Mouse (Mus musculus) limb, embryonic 12.5 days (tissue): ENCODE measurements around the gene Aggf1. TPM values are rescaled to one million over a fixed set of nuclear protein-coding genes. Genes with fewer than 3 reads are reported as not detected.

Source experiments
- ATAC-seq: fragments of 200-750 bp; cut with Nextera tagmentation; 2 replicates; pipeline ENCODE4 v1.8.0; 2017; ENCODE audit warnings: low read depth, moderate TSS enrichment; ENCODE audit not compliant: insufficient number of reproducible peaks, insufficient read depth, low FRiP score, low TSS enrichment
- H3K27ac ChIP-seq: fragments of 300-500 bp; sonication (generic); 2 replicates; pipeline ENCODE4 v1.5.1; 2016; ENCODE audit warnings: mild to moderate bottlenecking, moderate library complexity
- H3K27me3 ChIP-seq: fragments of 300-500 bp; sonication (generic); 2 replicates; pipeline ENCODE4 v1.6.1; 2016; ENCODE audit warnings: mild to moderate bottlenecking, moderate library complexity
- H3K36me3 ChIP-seq: fragments of 300-500 bp; sonication (generic); 2 replicates; pipeline ENCODE4 v1.6.1; 2016; ENCODE audit warnings: mild to moderate bottlenecking, moderate library complexity
- H3K4me1 ChIP-seq: fragments of 300-500 bp; sonication (generic); replicated peaks from 2 replicates; pipeline ENCODE4 v1.6.1; 2016
- H3K4me2 ChIP-seq: fragments of 300-500 bp; sonication (generic); 2 replicates; pipeline ENCODE4 v1.6.1; 2016; ENCODE audit warnings: mild to moderate bottlenecking, moderate library complexity
- H3K4me3 ChIP-seq: fragments of 300-500 bp; sonication (generic); replicated peaks from 2 replicates; pipeline ENCODE4 v1.5.1; 2016; ENCODE audit warnings: mild to moderate bottlenecking
- H3K9ac ChIP-seq: fragments of 300-500 bp; sonication (generic); replicated peaks from 2 replicates; pipeline ENCODE4 v1.6.1; 2016; ENCODE audit warnings: mild to moderate bottlenecking, moderate library complexity
- H3K9me3 ChIP-seq: fragments of 300-500 bp; sonication (generic); 2 replicates; pipeline ENCODE4 v1.6.1; 2016; ENCODE audit warnings: mild to moderate bottlenecking, moderate library complexity
- WGBS: fragments of 180-500 bp; shearing (Covaris S2); methylation state at CpG from one replicate; pipeline ENCODE4 v1.1.7; 2016; 5-methylcytosine and 5-hydroxymethylcytosine counted together
- polyA plus RNA-seq: library from polyadenylated mRNA; unstranded; fragments of >200 nt; fragmentation: Nextera tagmentation; extraction: Ambion mirVana; gene quantifications from 2 replicates; pipeline ENCODE4 v1.2.1, GENCODE M21; 2016

The Aggf1 gene
- polyA plus RNA-seq, 1 experiment from 2014 or later, result 45.8 TPM

GRCm38 (mm10) chr13:95319153-95319552 lies 56.0 kb downstream of the Aggf1 start:
- Histone ChIP-seq H3K36me3 (no peaks in the 10 kb centered on the region), H3K27me3 (no peaks in the 10 kb centered on the region), H3K4me1 (peaks cover 9% of the 10 kb centered on the region), H3K9me3 (no peaks in the 10 kb centered on the region), H3K4me3 (no peak overlapping the region), H3K9ac (no peak overlapping the region), H3K27ac (no peak overlapping the region), H3K4me2 (no peak overlapping the region)
- WGBS, result 78% methylated on average over 6 of the region's 6 CpGs
- ATAC-seq, result no peak

DNA sequence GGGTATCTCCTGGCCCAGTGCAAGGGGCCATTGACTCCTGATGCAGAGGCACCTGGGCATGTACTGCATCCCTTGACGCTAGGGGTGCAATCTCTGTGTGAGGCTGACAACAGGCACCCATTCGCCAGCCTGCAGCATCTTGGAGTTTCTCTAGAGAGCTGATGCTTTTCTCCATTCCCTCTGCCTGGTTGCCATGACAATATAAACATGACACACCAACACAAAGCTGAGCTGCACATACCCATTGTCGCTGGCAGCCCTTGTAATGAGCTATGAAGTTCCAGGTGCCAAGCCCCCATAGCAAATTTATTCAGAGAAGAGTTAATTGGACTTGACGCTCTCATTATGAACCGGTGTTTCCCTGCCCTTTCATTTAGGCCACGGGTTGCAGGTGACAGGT lies 63.1 kb downstream of the Aggf1 start:
- Histone ChIP-seq H3K4me1 (peaks cover 4% of the 10 kb centered on the region; the same call in 1 of the 2 replicates), H3K4me2 (no peak overlapping the region), H3K4me3 (no peak overlapping the region), H3K27me3 (no peaks in the 10 kb centered on the region), H3K27ac (no peak overlapping the region), H3K9me3 (no peaks in the 10 kb centered on the region), H3K36me3 (no peaks in the 10 kb centered on the region), H3K9ac (no peak overlapping the region)
- no peak for ATAC-seq
- WGBS, result 77% methylated on average over 6 of the region's 6 CpGs

DNA sequence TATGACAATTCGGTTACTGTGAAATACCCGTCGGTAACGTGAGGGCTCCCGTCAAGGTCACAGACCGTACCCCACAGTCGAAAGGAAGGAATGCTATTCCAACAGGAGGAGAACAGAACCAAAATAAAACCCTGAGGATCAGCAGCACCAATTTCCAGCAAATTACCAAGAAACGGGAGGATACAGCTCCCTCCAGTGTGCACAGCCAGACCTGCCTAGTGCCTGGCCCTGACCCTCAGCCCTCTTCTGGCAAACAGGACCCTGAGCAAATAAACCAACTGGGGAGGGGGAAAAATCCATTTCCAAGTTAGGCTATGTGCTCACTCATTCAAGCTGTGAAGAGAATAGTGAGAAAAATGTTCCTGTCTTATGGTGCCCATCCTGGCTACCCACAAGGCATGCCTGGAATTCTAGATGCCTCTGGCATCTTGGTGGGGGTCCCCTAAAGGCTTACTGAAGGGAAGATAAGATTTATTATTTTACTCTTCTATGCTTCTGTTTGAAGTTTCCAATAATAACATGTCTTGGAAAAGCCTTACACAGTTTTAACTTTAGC lies 68.0 kb downstream of the Aggf1 start:
- Histone ChIP-seq H3K27me3 (no peaks in the 10 kb centered on the region), H3K4me1 (peaks cover 14% of the 10 kb centered on the region), H3K4me2 (peak overlapping the region; percentile 15; the same call in 1 of the 2 replicates), H3K27ac (peak overlapping the region; percentile 76), H3K9me3 (no peaks in the 10 kb centered on the region; the same call in 1 of the 2 replicates), H3K4me3 (no peak overlapping the region), H3K9ac (no peak overlapping the region), H3K36me3 (no peaks in the 10 kb centered on the region)
- WGBS, result 62% methylated on average over 8 of the region's 8 CpGs
- ATAC-seq, result no peak

DNA sequence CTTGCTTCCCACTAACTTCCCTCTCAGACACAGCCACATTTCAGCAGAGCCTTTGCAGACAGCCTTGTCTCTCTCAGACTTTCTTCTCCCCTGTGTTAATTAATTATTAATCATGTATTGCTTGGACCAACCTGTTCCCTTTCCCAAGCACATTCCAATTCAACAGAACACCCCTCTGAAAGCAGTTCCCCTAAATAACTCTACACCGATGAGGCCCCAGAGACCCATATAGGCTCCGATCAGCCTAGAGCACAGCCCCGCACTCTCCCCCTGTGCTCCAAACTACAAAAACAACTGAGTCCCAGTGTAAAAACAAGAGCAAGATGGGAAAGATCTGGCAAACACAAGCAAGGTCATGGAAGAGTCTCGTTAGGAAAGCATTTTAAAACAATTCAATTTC lies 68.6 kb downstream of the Aggf1 start:
- no peaks in the 10 kb centered on the region for H3K36me3 ChIP-seq
- no peaks in the 10 kb centered on the region; the same call in 1 of the 2 replicates for H3K9me3 ChIP-seq
- no peaks in the 10 kb centered on the region for H3K27me3 ChIP-seq
- peak overlapping the region; percentile 76 for H3K27ac ChIP-seq
- 0 out of 2 replicates have a peak overlapping the region, but pooled peaks have one; percentile 15 for H3K4me2 ChIP-seq
- no peak overlapping the region for H3K4me3 ChIP-seq
- peaks cover 14% of the 10 kb centered on the region for H3K4me1 ChIP-seq
- 41% methylated on average over 4 of the region's 4 CpGs for WGBS
- no peak overlapping the region for H3K9ac ChIP-seq
- ATAC-seq, result no peak

Other genes with a start within 250 kb of the Aggf1 start
- gene Pde8b, start 125.0 kb downstream of the Aggf1 start, polyA plus RNA-seq, result 3.4 and 4.8 TPM in 2 replicates
- 103 and 105 TPM in 2 replicates for gene Zbed3, start 51.7 kb downstream of the Aggf1 start, polyA plus RNA-seq
- gene Crhbp, start 69.6 kb upstream of the Aggf1 start, polyA plus RNA-seq, result 0.69 and 1.1 TPM in 2 replicates
- gene S100z, start 103.4 kb upstream of the Aggf1 start, polyA plus RNA-seq, result not detected in 2 replicates
- 0.08 and 0.11 TPM in 2 replicates for gene F2rl1, start 149.9 kb upstream of the Aggf1 start, polyA plus RNA-seq
- gene F2r, start 243.1 kb upstream of the Aggf1 start, polyA plus RNA-seq, result 118 and 120 TPM in 2 replicates